Mouse (Mus musculus) WW6 (cell line): ENCODE data around the gene Kcnj3.
"Not testable (repeated sequence)": the region's sequence is repeated elsewhere in the genome, so short reads cannot be mapped to it uniquely, and the experiment has no call there.

Experiments
- DNase-seq: peaks from one replicate; pipeline ENCODE4 v3.0.0-alpha.2; 2013; ENCODE audit warnings: low read depth, low spot score

The Kcnj3 gene

GRCm38 (mm10) chr2:55435721-55436260 is at the start of gene Kcnj3:
TSS of gene Kcnj3 (plus strand) at chr2:55435970.
- no peak for DNase-seq

GRCm38 (mm10) chr2:55390330-55390989 is 45.3 kb upstream of the Kcnj3 start:
- no peak for DNase-seq

GRCm38 (mm10) chr2:55405307-55405706 is 30.5 kb upstream of the Kcnj3 start:
- DNase-seq, result no peak

GRCm38 (mm10) chr2:55427633-55428032 is 8.1 kb upstream of the Kcnj3 start:
- no peak for DNase-seq

GRCm38 (mm10) chr2:55432104-55432503 is 3.7 kb upstream of the Kcnj3 start:
- no peak for DNase-seq

GRCm38 (mm10) chr2:55436261-55437006 is 664 bp downstream of the Kcnj3 start:
- no peak for DNase-seq

- DNase-seq, result no peak
These were observed 1.5 kb downstream of the Kcnj3 start for GRCm38 (mm10) chr2:55437007-55437949.

- DNase-seq, result no peak
These were observed 2.2 kb downstream of the Kcnj3 start for GRCm38 (mm10) chr2:55437977-55438376.

GRCm38 (mm10) chr2:55439211-55439610 is 3.4 kb downstream of the Kcnj3 start:
- DNase-seq, result no peak

GRCm38 (mm10) chr2:55442006-55442405 is 6.2 kb downstream of the Kcnj3 start:
- no peak for DNase-seq

GRCm38 (mm10) chr2:55447298-55447697 is 11.5 kb downstream of the Kcnj3 start:
- no peak for DNase-seq

GRCm38 (mm10) chr2:55450774-55451173 is 15.0 kb downstream of the Kcnj3 start:
- DNase-seq, result no peak

GRCm38 (mm10) chr2:55459195-55459594 is 23.4 kb downstream of the Kcnj3 start:
- no peak for DNase-seq

GRCm38 (mm10) chr2:55469141-55469540 is 33.4 kb downstream of the Kcnj3 start:
- DNase-seq, result no peak

- DNase-seq, result no peak
These were observed 34.2 kb downstream of the Kcnj3 start for GRCm38 (mm10) chr2:55470006-55470405.

- no peak for DNase-seq
These were observed 43.7 kb downstream of the Kcnj3 start for GRCm38 (mm10) chr2:55479511-55479910.

- no peak for DNase-seq
These were observed 44.3 kb downstream of the Kcnj3 start for GRCm38 (mm10) chr2:55479933-55480601.

GRCm38 (mm10) chr2:55480602-55480965 is 44.8 kb downstream of the Kcnj3 start:
- no peak for DNase-seq

GRCm38 (mm10) chr2:55485500-55486129 is 49.8 kb downstream of the Kcnj3 start:
- DNase-seq, result not testable (repeated sequence)

- DNase-seq, result no peak
These were observed 67.8 kb downstream of the Kcnj3 start for GRCm38 (mm10) chr2:55503390-55504176.
